ENCODE assay signal across 9 mouse cellular contexts in genomic region chr3:38481106-38481505, GRCm38 (mm10). TPM values are rescaled to one million over a fixed set of nuclear protein-coding genes. Genes with fewer than 3 reads are reported as not detected.
A peak's percentile ranks its signal among the peaks of the same experiment; 100 is the strongest.
DNase-seq lines count a peak whose midpoint lies in the region; ATAC-seq and TF ChIP-seq lines count a peak whose summit lies in the region.
"Had no signal": no experiment of that assay in that cellular context is flagged by ENCODE, and none has a peak within 500 bp of the region (broad histone marks: within the 10 kb centered on the region; RNA-seq: fewer than 3 reads in every experiment).

No protein-coding gene starts in this region.

- ATAC-seq in lung, embryonic 15.5 days (ENCODE audit: borderline replicate concordance, extremely low read depth, low FRiP score, low TSS enrichment): no peak
- no peak for ATAC-seq in forebrain, embryonic 12.5 days (ENCODE audit: low FRiP score)

- H3K36me3 ChIP-seq in lung, embryonic 15.5 days: peaks cover 19% of the 10 kb centered on the region; the same call in 1 of the 2 replicates
- peaks cover 17% of the 10 kb centered on the region for H3K36me3 ChIP-seq in forebrain, embryonic 12.5 days (replicated peaks)
- H3K36me3 ChIP-seq in limb, embryonic 10.5 days: peaks cover 52% of the 10 kb centered on the region
- H3K36me3 ChIP-seq in splenic B cell, adult 2 months (ENCODE audit: control insufficient read depth, insufficient read depth, low read length, poor library complexity, severe bottlenecking): 0 out of 2 replicates have a peak, but pooled peaks cover 2% of the 10 kb centered on the region
- H3K36me3 ChIP-seq: liver, embryonic 15.5 days had no signal

- no peak for DNase-seq in lung, adult 2 months
- no peak for DNase-seq in limb, embryonic 10.5 days (ENCODE audit: low spot score)
- peak; percentile 19 for DNase-seq in splenic B cell, adult 2 months (ENCODE audit: low read depth, low spot score)
- DNase-seq in B cell, adult 2 months: no peak
- DNase-seq in kidney, postnatal 25 days: no peak
- no peak for DNase-seq in left cerebral cortex, adult 8-10 months (ENCODE audit: low spot score in 2 of 2)

- H3K4me3 ChIP-seq in lung, embryonic 15.5 days: 0 out of 2 replicates have a peak overlapping the region, but pooled peaks have one; percentile 11
- H3K4me3 ChIP-seq in lung, adult 2 months (replicated peaks; ENCODE audit: extremely low read depth, low read depth, low read length): no peak overlapping the region
- H3K4me3 ChIP-seq in forebrain, embryonic 12.5 days (replicated peaks): peak overlapping the region; percentile 26
- 0 out of 2 replicates have a peak overlapping the region, but pooled peaks have one; percentile 4 for H3K4me3 ChIP-seq in limb, embryonic 10.5 days

- peaks cover 45% of the 10 kb centered on the region for H3K4me1 ChIP-seq in lung, embryonic 15.5 days
- H3K4me1 ChIP-seq in lung, adult 2 months (ENCODE audit: control insufficient read depth, insufficient read depth, low read length): peaks cover 17% of the 10 kb centered on the region
- peaks cover 67% of the 10 kb centered on the region for H3K4me1 ChIP-seq in forebrain, embryonic 12.5 days
- peaks cover 35% of the 10 kb centered on the region for H3K4me1 ChIP-seq in limb, embryonic 10.5 days

- no peaks in the 10 kb centered on the region for H3K27me3 ChIP-seq in lung, embryonic 15.5 days
- H3K27me3 ChIP-seq in forebrain, embryonic 12.5 days: no peaks in the 10 kb centered on the region
- no peaks in the 10 kb centered on the region for H3K27me3 ChIP-seq in limb, embryonic 10.5 days (ENCODE audit: low read depth, poor library complexity, severe bottlenecking)
- no peaks in the 10 kb centered on the region for H3K27me3 ChIP-seq in splenic B cell, adult 2 months (ENCODE audit: control insufficient read depth, insufficient read depth, low read length, poor library complexity, severe bottlenecking)
- H3K27me3 ChIP-seq: liver, embryonic 15.5 days had no signal

- H3K9me3 ChIP-seq in lung, embryonic 15.5 days: no peaks in the 10 kb centered on the region
- H3K9me3 ChIP-seq in forebrain, embryonic 12.5 days: no peaks in the 10 kb centered on the region
- H3K9me3 ChIP-seq in limb, embryonic 10.5 days (replicated peaks): no peaks in the 10 kb centered on the region
- H3K9me3 ChIP-seq: liver, embryonic 15.5 days had no signal

- no peak for TF ChIP-seq CTCF in lung, adult 2 months (IDR thresholded peaks at IDR 0.05; ENCODE audit: insufficient read depth, low read length)

- WGBS in lung, embryonic 15.5 days: 52% methylated on average over 1 of the region's 1 CpGs
- WGBS in lung, adult 2 months: 55% methylated on average over 1 of the region's 1 CpGs
- 61% methylated on average over 1 of the region's 1 CpGs for WGBS in forebrain, embryonic 12.5 days
- WGBS in limb, embryonic 10.5 days: 35% methylated on average over 1 of the region's 1 CpGs

- no peak overlapping the region for H3K27ac ChIP-seq in lung, embryonic 15.5 days
- no peak overlapping the region for H3K27ac ChIP-seq in forebrain, embryonic 12.5 days
- no peak overlapping the region for H3K27ac ChIP-seq in limb, embryonic 10.5 days
- H3K27ac ChIP-seq: liver, embryonic 15.5 days had no signal

- TF ChIP-seq POLR2A in lung, adult 2 months (IDR thresholded peaks at IDR 0.05; ENCODE audit: borderline replicate concordance, extremely low read depth, low read depth, low read length): no peak

- no peak overlapping the region for H3K9ac ChIP-seq in lung, embryonic 15.5 days
- H3K9ac ChIP-seq in forebrain, embryonic 12.5 days: no peak overlapping the region
- H3K9ac ChIP-seq: liver, embryonic 15.5 days had no signal

- peak overlapping the region; percentile 43 for H3K4me2 ChIP-seq in lung, embryonic 15.5 days
- peak overlapping the region; percentile 43 for H3K4me2 ChIP-seq in forebrain, embryonic 12.5 days
- H3K4me2 ChIP-seq: liver, embryonic 15.5 days had no signal

RNA-seq across cellular contexts. Expression of gene Ankrd50, which starts 3.5 kb away (rescaled TPM):
- polyA plus RNA-seq in lung, embryonic 15.5 days (2015; fragmentation: Nextera tagmentation; extraction: Ambion mirVana): 17.7 and 17.8 TPM in 2 replicates
- polyA plus RNA-seq in lung, adult 2 months (2012; rRNA removed): 49.2 and 56.4 TPM in 2 replicates
- polyA plus RNA-seq in forebrain, embryonic 12.5 days (2016; fragmentation: Nextera tagmentation; extraction: Ambion mirVana): 36.2 and 37.3 TPM in 2 replicates
- 16.7 and 17.9 TPM in 2 replicates for polyA plus RNA-seq in limb, embryonic 10.5 days (2016; fragmentation: Nextera tagmentation; extraction: Ambion mirVana)
- 10 to 100 TPM; 59.5 to 74.5 (median 66.3) TPM for total RNA-seq in left cerebral cortex, adult 8-10 months (2022)
